Mouse (Mus musculus) cerebellum, adult 2 months (tissue): ENCODE data around the gene Cldn5.

ENCODE experiments used
- CTCF ChIP-seq: fragments of 200-500 bp; IDR thresholded peaks from 2 replicates; pipeline ENCODE4 v1.5.1; 2011; ENCODE audit warnings: low read depth, mild to moderate bottlenecking, control low read depth, low read length, moderate library complexity, borderline replicate concordance; ENCODE audit not compliant: insufficient read depth
- POLR2A ChIP-seq: fragments of 200-500 bp; IDR thresholded peaks from 2 replicates; pipeline ENCODE4 v1.6.1; 2011; ENCODE audit warnings: low read length, control low read depth, borderline replicate concordance; ENCODE audit not compliant: insufficient read depth

DNA sequence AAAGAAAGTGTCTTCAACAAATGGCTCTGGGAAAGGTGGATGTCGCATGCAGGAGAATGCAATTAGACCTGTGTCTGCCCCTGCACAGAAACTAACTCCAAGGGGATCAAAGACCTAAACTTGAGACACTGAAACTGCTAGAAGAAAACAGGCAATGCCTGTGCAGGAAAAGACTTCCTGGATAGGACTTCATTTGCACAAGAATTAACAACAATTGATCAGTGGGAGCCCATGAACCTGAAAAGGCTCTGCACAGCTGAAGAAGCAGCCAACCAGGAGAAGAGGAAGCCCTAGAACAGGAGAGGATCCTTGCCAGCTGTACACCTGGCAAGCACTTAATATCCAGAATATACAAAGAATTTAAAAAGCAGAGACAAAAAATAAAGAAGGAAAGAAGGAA is 7.1 kb upstream of the Cldn5 start:
- TF ChIP-seq POLR2A (no peak), CTCF (no peak)
